Mouse (Mus musculus): ENCODE data around the gene Ogn.

Gene Ogn

DNA sequence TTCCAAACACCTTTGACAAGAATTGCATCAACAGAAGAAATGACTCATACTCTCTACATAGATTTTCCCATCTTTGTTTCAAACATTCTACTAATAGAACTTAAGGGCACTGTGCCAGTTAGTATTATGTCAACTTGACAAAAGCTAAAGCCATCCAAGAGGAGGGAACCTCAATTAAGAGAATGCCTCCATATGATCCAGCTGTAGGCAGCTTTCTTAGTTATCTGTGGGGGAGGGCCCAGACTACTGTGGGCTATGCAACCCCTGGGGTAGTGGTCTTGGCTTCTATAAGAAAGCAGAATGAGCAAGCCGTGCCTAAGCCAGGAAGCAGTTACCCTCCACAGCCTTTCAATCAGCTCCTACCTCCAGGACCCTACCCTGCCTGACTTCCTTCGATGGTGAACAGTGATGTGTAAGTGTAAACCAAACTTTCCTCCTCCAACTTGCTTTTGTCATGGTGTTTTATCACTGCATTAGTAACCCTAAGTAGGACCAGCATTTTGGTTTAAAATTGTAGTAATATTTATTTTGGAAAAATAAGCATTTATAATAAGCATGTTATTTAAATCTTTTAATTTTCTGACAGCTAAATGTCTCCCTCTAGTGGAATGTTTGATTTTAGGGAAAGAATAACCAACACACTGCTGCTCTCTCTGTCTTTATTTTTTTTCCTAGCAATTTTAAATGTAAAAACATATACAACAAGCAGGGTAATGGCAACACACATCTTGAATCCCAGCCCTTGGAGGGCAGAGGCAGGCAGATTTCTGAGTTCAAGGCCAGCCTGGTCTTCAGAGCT, 37.1 kb downstream of the Ogn start:
- no peak for DNase-seq (ENCODE audit: low spot score in 2 of 2)

DNA sequence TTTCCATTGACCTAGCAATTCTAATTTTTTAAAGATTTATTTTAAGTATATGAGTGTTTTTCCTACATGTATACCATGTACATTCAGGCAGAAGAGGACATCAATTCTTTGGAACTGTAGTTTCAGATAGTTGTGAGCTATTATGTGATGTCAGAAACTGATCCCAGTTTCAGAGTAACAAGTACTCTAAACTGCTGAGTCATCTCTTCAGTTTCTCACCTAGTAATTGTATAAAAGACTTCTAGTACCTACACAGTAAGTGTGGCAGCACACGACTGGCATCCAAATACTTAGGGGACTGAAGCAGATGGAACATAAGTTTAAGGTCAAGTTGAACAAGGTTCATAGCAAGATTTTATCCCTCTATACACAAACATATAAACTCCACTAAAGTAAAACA, 38.2 kb downstream of the Ogn start:
- no peak for DNase-seq (ENCODE audit: low spot score in 2 of 2)

DNA sequence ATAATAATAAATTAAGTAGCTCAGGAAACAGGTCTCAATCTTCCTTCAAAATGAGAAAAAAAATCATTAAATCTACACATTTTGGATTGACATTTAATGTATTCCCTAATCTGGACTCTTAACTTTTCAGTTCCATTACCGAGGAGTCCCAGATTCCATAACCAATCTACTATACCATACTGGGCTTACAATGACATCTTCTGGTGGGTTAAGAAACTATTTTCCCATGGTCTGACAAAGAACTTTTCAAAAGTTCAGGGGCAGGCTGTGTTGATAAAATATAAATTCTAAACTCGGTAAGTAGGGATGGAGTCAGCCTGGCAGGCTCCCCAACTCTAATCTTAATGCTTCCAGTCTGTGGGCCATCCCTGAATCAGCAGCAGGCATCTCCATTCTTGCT, 43.3 kb downstream of the Ogn start:
- DNase-seq (ENCODE audit: low spot score in 2 of 2), result no peak

DNA sequence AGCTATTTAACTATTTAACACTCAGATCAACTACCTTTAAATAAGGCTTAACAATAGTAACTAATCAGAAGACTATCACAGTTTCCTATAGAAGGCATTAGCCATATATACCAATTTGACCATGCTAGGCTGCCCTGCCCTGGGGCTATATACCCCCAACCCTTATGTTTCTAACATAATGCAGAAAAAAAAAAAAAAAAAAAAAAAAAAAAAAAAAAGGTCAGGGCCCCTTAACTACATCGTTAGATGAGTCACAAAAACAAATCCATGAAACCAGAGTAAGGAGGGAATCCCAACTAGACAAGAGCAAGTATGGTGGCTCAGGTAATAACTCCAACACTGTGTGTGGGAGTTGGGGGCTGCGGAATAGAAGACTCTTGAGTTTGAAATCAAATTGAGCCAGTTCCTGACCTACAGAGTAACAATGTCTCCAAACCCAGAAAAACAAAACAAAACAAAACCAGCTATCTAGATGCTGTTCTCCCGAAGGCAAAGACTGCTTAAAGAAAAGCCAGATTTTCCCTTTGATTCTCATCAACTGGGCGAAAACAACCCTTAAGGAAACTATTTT, 44.0 kb downstream of the Ogn start:
- no peak for DNase-seq (ENCODE audit: low spot score in 2 of 2)

DNA sequence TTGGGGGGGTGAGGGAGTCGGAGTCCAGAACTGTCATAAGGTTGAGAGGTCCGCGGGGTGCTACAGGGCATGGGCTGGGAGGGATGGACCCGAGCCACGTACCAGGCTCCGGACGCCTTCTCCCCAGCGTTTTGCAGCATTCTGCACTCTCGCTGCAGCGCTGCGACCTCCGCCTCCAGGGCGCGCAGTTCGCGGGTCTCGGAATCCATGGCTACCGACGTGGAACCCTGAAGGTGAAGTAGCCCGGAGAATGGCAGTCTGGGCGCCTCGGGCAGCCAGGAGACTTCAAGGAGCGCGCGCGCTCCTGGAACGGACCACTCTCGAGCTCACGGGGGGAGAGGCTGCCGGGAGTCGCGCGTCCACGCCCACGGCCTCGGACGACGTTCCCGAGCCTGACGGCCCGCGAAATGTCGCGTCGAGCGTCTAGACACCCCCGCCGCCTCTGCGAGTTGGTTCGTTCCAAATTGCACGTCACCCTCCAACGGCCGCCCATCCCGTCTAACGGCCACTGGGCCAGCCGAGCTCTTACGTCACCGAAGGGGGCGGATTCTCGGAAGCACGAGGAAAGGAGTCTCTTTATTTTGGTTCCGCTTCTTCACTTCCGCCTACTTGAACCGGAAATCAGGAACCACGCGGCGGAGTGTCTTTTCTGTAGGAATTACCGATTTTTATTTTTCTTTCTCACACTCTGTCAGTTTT, 44.8 kb downstream of the Ogn start, which contains the start of the genes Cenpp and Nol8:
Gene Cenpp (minus strand): TSS at position 305 of the 699 bp plus-strand sequence.
Gene Nol8 (plus strand): TSS at position 598 of the 699 bp plus-strand sequence.
- peak; percentile 99 to 100 for DNase-seq (ENCODE audit: low spot score in 2 of 2)

DNA sequence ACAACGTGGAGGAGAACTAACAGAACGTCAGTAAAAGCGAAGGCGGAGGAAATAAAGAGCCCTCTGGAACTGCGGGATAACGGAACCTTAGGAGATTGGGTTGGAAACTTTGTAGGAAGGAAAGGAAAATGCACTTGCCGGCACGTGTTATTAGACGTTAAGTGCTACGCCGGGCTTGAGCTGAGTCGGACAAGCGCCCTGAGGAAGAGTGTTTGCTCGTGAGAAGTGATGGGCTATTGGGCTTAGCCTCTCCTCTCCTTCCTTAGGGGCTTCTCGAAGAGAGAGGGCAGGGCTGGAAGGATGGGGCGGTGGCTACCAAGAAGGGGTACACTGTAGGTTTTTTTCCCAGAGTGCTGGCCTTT, 45.3 kb downstream of the Ogn start:
- DNase-seq (ENCODE audit: low spot score in 2 of 2), result no peak

All from urinary bladder, postnatal 4 days (tissue).